Mouse (Mus musculus) T-helper 2 cell (primary cell): ENCODE results near the gene Elane.

Experiments
- in situ Hi-C: fragments of 300-600 bp; cut with MboI, MseI; formaldehyde crosslinking; loops from one replicate; pipeline ENCODE4 v1.15.1; 2025; ENCODE audit warnings: high pct_unique_total_duplicates

Gene Elane

DNA sequence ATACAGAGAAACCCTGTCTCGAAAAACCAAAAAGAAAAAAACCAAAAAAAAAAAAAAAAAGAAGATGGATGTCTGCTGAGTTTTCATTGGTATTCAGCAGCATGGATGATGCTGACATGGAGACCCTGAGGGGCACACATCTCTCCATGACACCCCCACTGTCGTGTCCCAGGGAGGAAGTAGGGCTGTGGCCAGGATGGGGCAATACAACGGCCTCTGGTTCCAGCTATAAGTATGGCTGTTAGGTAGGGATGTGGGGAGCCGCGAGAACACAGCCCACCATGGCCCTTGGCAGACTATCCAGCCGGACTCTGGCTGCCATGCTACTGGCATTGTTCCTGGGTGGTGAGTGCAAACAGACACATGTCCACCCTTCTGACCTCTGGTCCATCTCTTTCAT lies at the start of gene Elane:
TSS of gene Elane (plus strand) at position 194 of the 400 bp plus-strand sequence.
- in situ Hi-C loops: no loop called here

GRCm38 (mm10) chr10:79836918-79837317 lies 49.1 kb upstream of the Elane start:
- in situ Hi-C loops: no loop called here

GRCm38 (mm10) chr10:79838151-79838550 lies 47.9 kb upstream of the Elane start:
- in situ Hi-C loops: no loop called here

DNA sequence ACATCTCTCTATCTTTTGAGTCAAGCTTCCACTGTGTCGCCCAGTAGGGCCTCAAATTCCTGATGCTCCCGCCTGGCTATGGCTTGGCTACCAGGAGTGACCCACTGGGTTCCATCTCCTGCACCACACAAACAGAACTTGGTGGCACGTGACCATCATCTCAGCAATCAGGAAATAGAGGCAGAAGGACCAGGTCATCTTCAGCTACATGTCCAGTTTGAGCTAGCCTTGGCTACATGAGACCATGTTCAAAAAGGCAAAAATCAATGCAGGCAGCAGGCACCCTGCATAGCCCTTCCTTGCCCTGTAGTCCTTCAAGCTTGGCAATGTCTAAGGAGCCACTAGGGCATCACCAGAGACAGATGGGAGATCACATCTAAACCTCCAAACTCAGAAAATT lies 46.0 kb upstream of the Elane start:
- in situ Hi-C loops: no loop called here

DNA sequence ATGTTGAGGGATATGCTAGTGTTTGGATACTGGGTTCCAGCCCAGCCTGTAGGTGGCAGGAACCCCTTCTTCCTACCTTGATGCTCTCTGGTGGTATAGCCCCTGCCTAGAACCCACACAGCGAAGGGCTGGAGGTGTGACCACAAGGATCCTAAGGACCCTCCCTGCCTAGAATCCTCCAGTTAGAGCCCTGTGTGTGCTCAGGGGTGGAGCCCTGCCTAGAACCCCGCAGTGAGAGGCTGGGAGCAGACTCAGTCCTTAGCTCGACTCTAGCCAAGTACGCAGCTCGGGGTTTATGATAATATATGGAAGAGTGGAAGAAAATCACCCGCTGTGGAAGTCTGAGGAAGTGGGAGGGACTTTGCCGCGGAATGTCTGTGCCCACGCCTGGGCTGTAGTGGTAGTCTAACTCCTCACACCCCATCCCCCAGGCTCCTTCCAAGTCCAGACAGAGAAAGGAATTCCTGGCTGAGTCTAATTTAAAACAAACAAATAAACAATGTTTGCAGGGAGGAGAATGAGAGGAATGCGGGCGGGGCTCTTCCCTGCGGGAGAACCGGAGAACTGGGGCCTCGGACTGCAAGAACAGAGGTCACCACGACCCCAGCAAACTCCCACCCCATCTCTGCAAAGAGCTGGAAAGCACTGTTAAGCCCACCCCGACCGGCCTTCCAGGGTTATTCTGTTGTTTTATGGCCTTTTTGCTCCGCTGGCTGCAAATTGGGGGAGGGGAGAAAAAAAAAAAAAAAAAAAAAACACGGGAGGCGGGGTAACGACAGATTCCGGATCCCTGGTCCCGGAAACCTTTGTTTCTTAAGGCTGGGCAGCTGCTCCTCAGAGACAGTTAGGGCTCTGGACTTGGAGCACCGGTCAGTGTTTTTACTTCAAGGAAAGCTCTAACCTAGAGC lies 45.1 kb upstream of the Elane start:
- in situ Hi-C loops: no loop called here

DNA sequence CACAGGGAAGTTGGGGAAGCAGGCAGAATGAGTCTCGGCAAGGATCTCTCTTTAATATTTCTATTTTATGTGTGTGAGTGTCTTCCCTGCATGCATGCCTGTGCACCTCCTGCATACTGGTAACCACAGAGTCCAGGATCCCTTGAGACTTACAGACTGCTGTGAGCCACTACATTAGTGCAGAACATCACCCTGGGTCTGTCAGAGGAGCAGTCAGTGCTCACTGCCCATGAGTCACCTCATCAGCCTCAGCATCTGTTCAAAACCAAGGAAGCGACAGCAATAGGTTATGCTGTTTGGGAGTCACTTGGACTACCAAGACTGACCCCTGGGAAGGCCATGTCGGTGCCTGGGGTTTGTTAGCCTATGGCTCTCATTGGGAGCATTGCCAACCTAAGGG lies 43.7 kb upstream of the Elane start:
- in situ Hi-C loops: no loop called here

GRCm38 (mm10) chr10:79843476-79843875 lies 42.6 kb upstream of the Elane start:
- in situ Hi-C loops: no loop called here

DNA sequence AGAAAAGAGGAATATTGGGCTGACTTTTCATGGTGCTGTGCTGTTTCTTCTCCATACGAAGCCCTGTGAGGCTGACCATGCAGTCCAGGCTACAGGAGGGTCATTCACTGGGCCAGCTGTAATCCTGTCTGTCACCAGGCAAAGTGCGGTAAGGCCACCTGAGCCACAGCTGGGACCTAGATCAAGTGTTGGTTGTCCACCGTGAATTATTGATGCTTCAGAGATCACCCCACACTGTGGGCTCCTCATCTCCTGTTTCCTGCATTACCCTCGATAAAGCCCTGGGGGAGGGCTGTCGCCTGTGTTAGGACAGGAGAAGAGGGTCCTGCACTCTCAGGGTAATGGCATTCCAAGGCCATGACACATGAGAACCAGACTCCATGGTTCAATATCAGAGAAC lies 39.5 kb upstream of the Elane start:
- in situ Hi-C loops: no loop called here

DNA sequence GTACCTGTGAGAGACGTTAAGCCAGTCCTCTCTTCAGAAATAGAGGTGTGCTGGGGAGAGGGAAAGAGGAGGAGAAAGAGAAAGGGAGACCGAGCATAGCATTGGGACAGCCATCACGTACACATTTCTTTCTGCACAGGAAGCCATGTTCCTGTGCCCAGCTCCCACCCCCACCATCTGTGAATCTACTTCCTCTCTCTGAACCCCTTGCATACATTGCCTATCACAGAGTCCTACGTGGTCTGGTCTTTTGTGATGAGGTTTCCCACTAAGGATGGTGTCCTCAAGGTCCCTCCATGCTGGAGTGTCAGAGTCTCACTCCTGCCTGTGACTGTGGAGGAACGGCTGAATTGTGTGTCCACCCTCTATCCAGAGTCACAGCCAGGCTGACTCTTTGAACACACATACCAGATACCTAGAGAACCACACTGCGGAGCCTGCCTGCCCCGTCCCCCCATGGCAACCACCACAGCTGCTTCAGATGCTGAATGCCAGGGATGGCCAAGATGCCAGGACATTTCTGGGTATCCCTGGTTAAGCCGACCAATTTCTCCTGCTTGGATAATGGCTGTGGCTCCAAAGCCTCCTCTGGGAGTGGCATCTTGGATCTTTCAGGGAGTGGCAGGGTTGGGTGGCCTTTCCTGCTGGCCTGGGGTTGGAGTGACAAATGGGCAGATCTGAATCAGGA lies 36.0 kb upstream of the Elane start:
- in situ Hi-C loops: no loop called here

DNA sequence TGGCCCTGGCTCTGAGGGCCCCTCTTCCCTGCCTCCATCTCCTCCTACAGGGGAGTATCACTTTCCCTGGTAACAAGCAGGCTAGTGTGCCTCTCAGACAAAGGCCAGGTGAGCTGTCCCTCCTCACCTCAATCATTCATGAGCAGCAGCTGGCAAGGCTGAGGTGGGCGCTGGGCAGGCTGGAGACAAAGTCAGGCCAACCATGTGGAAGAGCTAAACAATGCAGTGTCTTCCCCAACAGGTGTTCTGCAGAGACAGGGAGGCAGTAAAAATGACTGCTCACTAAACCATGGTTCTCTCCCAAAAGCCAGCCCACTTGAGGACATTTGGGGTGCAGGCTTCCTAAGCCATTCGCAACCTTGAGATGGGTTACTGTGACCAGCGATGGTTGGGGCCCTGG lies 34.4 kb upstream of the Elane start:
- in situ Hi-C loops: no loop called here

- in situ Hi-C loops: no loop called here
Observed at GRCm38 (mm10) chr10:79852107-79852789, 33.8 kb upstream of the Elane start.

GRCm38 (mm10) chr10:79852827-79853226 lies 33.2 kb upstream of the Elane start:
- in situ Hi-C loops: no loop called here

DNA sequence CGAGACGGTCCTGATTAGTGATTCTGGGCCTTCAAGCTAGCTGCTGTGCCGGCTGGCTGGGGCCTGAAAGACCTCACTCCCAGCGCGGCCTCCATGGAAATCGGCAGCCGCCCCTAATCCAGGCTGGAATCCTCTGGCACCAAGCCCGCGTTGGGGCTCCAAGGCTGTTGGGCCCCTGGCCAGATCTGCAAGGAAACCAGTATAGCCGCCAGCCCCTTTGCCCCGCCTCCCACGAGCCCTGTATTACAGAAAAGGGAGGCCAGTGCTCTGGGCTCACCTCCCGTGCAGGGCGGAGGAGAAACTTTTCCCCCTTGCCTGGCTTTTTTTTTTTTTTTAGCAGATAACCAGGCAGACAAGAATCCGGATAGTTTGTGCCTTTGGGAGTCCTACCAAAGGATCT lies 32.7 kb upstream of the Elane start:
- in situ Hi-C loops: no loop called here

- in situ Hi-C loops: no loop called here
Observed at GRCm38 (mm10) chr10:79853860-79854795, 31.9 kb upstream of the Elane start, which contains the start of gene Ptbp1. TSS of gene Ptbp1 (plus strand) at chr10:79854427.

GRCm38 (mm10) chr10:79854801-79855541 lies 31.1 kb upstream of the Elane start:
- in situ Hi-C loops: no loop called here

DNA sequence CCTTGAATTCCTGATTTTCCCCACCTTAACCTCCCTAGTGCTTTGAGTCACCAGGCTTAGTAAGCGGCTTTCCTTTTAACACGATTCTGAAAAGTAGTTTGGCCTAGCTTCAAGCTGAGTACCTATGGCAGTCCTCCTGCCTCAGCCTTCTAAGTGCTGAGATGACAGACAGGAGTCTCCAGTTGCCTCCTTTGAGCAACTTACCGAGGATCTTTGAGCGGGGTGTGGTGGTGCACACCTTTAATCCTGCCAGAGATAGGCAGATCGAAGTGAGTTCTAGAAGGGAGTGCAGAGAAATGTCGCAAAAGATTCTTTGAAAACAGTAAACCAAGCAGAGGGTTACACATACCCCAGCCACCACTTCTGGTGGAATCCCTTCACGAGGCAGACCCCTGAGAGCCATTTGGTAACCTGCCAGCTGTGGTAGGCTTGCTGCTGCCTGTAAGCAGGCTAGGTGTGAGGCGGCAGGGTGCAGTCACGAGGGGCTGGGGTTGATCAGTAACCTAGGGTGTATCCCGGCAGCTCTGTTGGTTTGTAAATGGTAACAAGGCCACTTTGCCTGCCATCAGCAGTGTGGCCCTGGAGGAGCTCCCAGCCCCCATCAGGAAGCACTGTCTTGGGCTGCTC lies 30.4 kb upstream of the Elane start:
- in situ Hi-C loops: no loop called here

GRCm38 (mm10) chr10:79856280-79856679 lies 29.8 kb upstream of the Elane start:
- in situ Hi-C loops: no loop called here

GRCm38 (mm10) chr10:79856704-79857451 lies 29.2 kb upstream of the Elane start:
- in situ Hi-C loops: no loop called here

DNA sequence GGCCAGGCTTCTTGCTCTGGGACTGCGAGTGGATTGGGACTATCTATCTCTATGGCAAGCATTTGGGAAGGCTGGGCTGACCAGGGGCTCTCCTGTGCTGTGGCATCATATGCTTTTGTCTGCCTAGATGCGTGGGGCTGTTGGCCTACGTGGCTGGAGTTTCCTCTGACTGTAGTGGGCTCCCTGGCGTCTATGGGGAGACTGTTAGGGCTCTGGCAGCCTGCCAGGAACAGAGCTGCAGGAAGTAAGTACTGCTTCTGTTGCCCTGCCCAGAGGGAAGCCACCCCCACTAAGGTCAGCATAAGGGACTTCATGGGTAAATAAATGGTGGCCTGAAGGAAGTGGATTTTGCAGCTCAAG lies 28.6 kb upstream of the Elane start:
- in situ Hi-C loops: no loop called here
